Mouse (Mus musculus) hindbrain, embryonic 10.5 days (tissue): ENCODE measurements at regions not wholly inside any gene's neighbourhood (a gene's known extent, or its start where the extent isn't known, plus 50 kb on each side); places are given as distances from the start of the nearest gene placed in this dataset.

ENCODE experiments used
- DNase-seq: peaks from one replicate; pipeline ENCODE4 v3.0.0-alpha.2; 2017; ENCODE audit warnings: low spot score
- H3K27ac ChIP-seq: fragments of 300-500 bp; sonication (generic); 2 replicates; pipeline ENCODE4 v1.5.1; 2016; ENCODE audit warnings: mild to moderate bottlenecking, moderate library complexity
- H3K27me3 ChIP-seq: fragments of 300-500 bp; sonication (generic); 2 replicates; pipeline ENCODE4 v1.6.1; 2016; ENCODE audit warnings: mild to moderate bottlenecking; ENCODE audit not compliant: poor library complexity, insufficient read depth, severe bottlenecking
- H3K36me3 ChIP-seq: fragments of 300-500 bp; sonication (generic); 2 replicates; pipeline ENCODE4 v1.6.1; 2016; ENCODE audit warnings: mild to moderate bottlenecking, moderate library complexity
- H3K4me1 ChIP-seq: fragments of 300-500 bp; sonication (generic); replicated peaks from 2 replicates; pipeline ENCODE4 v1.6.1; 2016; ENCODE audit warnings: mild to moderate bottlenecking
- H3K4me3 ChIP-seq: fragments of 300-500 bp; sonication (generic); 2 replicates; pipeline ENCODE4 v1.5.1; 2016; ENCODE audit warnings: mild to moderate bottlenecking, moderate library complexity
- H3K9me3 ChIP-seq: fragments of 300-500 bp; sonication (generic); 2 replicates; pipeline ENCODE4 v1.6.1; 2016; ENCODE audit warnings: mild to moderate bottlenecking, moderate library complexity
- WGBS: fragments of 180-500 bp; shearing (Covaris S2); methylation state at CpG from one replicate; pipeline ENCODE4 v1.1.7; 2016; 5-methylcytosine and 5-hydroxymethylcytosine counted together

DNA sequence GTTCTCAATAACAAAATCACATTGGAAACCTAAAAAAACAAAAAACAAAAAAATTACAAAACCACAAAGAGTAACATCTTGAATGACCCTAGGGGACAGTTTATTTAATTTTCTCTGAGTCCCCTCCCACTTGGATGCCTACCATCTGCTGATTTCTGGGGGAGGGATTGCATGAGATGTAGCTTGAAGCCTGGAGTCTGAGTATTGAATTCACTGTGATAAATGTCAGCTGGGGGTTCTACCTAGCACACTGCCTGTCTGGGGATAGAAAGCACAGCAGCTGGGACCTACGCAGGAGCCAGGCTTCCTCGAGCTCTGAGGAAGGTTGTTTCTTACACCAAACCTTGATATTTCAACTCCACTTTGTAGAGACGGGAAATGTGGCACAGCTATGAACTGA lies 224.4 kb downstream of the Icos start:
- DNase-seq, result peak; percentile 3
- peaks cover 21% of the 10 kb centered on the region for H3K4me1 ChIP-seq
- H3K4me3 ChIP-seq, result no peak overlapping the region
- H3K27ac ChIP-seq, result peak overlapping the region; percentile 75
- no peaks in the 10 kb centered on the region for H3K36me3 ChIP-seq
- H3K27me3 ChIP-seq, result no peaks in the 10 kb centered on the region
- no peaks in the 10 kb centered on the region for H3K9me3 ChIP-seq
- WGBS, result 68% methylated on average over 3 of the region's 3 CpGs

DNA sequence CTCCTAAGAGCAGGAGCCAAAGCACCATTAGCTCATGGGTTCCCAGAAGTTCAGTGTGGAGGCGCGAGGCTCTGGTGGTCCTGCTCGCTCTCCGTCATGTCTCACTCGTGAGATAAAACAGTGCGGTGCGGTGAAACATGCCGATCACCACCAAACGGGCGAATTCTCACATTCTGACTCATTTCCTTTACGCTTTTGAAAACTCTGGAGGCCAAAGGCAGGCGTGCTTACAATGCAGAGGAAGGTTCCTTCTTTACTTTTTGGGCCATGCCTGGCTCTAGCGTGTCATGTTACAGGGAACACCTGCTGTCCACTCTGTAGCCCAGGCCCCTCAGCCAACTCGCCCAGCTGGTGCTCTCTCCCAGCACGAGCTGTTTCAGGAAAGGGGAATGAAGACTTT lies 225.4 kb downstream of the Icos start:
- 27% methylated on average over 15 of the region's 15 CpGs for WGBS
- H3K36me3 ChIP-seq, result no peaks in the 10 kb centered on the region
- no peaks in the 10 kb centered on the region for H3K9me3 ChIP-seq
- DNase-seq, result peak; percentile 58
- H3K4me1 ChIP-seq, result peaks cover 21% of the 10 kb centered on the region
- peak overlapping the region; percentile 26 for H3K4me3 ChIP-seq
- H3K27me3 ChIP-seq, result no peaks in the 10 kb centered on the region
- peak overlapping the region; percentile 75 for H3K27ac ChIP-seq

DNA sequence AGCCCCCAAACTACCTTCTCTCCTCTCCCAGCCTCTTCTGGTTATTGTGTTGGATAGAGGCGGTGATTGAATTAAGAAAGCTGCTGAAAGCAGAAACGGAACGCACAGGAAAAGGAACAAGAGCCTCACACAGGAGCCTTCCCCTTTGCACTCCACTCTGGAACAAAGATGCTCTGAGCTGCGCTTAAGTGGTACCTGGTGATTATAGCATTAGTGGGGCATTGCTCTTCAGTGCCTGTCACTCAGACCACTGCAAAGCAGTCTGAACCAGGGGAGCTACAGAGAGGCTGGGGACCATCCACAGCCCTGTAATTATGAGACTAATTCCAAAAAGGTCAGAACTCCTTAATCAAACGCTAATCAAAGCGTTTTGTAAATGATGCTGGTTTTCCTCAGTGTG lies 225.9 kb downstream of the Icos start:
- H3K27ac ChIP-seq, result peak overlapping the region; percentile 75
- no peaks in the 10 kb centered on the region for H3K27me3 ChIP-seq
- WGBS, result 20% methylated on average over 6 of the region's 6 CpGs
- H3K4me1 ChIP-seq, result peaks cover 21% of the 10 kb centered on the region
- H3K4me3 ChIP-seq, result peak overlapping the region; percentile 26
- H3K9me3 ChIP-seq, result no peaks in the 10 kb centered on the region
- H3K36me3 ChIP-seq, result no peaks in the 10 kb centered on the region
- DNase-seq, result no peak

DNA sequence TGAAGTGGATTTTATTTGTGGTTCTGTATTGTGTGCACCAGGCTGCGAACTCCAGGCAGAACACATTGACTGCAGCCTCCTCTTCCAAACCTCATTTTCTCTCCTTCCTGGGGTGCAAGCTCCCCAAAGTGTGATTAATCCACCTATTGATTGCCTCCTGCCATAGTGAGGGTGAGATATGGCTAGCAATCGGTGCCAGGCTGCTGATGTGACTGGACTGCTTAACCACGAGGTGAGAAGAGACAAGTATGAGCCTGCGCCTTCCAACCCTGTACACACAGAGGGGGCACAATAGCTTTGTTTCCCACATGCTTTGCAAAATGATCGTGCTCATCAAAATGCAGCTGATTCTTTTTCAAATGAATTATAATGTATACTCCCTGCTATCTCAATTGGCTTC lies 227.4 kb downstream of the Icos start:
- no peak overlapping the region for H3K4me3 ChIP-seq
- WGBS, result 78% methylated on average over 5 of the region's 5 CpGs
- H3K27me3 ChIP-seq, result no peaks in the 10 kb centered on the region
- peaks cover 21% of the 10 kb centered on the region for H3K4me1 ChIP-seq
- no peak for DNase-seq
- H3K27ac ChIP-seq, result no peak overlapping the region; the same call in 1 of the 2 replicates
- no peaks in the 10 kb centered on the region for H3K36me3 ChIP-seq
- H3K9me3 ChIP-seq, result no peaks in the 10 kb centered on the region

DNA sequence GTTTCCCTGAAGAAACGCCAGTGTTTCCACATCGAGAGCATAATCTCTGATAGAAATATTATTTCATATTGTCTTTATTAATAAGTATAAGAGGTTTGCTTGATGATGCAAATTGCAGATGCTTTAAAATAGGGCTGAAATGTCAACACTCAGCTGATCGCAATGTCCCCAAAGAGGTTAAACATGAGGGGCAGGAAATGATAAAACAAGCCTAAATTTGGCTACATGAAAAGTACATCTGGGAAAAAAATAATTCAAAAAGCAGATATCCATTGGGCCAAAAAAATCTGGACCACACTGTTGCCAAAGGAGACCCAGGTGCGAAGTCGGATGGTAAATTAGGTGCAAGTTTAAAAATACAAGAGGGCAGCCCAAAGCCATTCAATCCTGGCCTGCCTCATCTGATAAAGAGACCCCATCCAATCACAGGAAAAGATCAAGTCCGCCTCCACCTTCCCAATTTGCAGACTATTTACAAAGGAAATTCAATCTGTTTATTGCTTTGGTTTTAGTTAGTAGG lies 229.2 kb downstream of the Icos start:
- 93% methylated on average over 6 of the region's 6 CpGs for WGBS
- peaks cover 21% of the 10 kb centered on the region for H3K4me1 ChIP-seq
- no peaks in the 10 kb centered on the region for H3K27me3 ChIP-seq
- H3K36me3 ChIP-seq, result no peaks in the 10 kb centered on the region
- no peak overlapping the region for H3K4me3 ChIP-seq
- H3K27ac ChIP-seq, result no peak overlapping the region
- DNase-seq, result no peak
- no peaks in the 10 kb centered on the region for H3K9me3 ChIP-seq

DNA sequence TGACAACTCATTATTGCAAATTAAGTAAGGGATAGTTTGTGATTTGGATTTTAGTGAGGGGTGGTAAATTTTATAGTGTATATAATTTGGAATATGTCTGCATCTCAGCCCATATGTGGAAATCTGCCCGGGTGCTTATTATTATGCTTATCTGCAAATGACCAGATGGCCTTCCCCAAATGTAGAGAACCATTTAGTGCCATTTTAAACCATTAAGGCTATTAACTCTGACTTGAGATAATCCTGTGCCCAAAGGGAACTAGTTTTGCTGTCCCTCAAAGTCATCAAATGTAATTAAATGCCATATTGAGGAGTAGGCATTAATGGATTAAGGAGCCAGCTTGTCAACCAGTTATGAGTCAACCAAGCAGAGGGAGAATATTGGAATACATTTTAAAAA lies 230.7 kb downstream of the Icos start:
- Histone ChIP-seq H3K9me3 (no peaks in the 10 kb centered on the region), H3K27ac (no peak overlapping the region), H3K27me3 (no peaks in the 10 kb centered on the region), H3K4me1 (peaks cover 11% of the 10 kb centered on the region), H3K4me3 (no peak overlapping the region), H3K36me3 (no peaks in the 10 kb centered on the region)
- WGBS, result 76% methylated on average over 1 of the region's 1 CpGs
- DNase-seq, result no peak

DNA sequence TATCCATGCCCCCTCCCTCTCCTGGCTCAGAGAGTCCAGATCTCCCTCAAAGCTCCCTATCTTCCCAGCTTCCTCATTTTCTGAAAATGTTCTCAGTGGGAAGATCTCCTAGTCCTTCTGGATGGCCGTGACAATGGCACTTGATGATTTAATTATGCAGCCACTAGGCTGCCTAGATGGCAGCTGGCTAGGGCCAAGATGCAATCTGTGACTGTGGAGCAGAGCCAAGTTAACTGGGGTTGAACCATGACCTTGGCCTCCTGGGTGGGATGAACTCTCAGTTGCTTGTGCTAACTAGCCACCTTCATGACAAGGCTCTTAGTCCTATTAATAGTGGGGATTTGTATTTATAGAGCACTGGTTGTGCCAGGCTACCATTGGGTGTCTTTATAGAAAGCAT lies 243.4 kb downstream of the Icos start:
- Histone ChIP-seq H3K4me1 (no peaks in the 10 kb centered on the region), H3K27ac (no peak overlapping the region), H3K27me3 (no peaks in the 10 kb centered on the region), H3K9me3 (no peaks in the 10 kb centered on the region), H3K36me3 (no peaks in the 10 kb centered on the region), H3K4me3 (no peak overlapping the region)
- 64% methylated on average over 1 of the region's 1 CpGs for WGBS
- DNase-seq, result no peak

DNA sequence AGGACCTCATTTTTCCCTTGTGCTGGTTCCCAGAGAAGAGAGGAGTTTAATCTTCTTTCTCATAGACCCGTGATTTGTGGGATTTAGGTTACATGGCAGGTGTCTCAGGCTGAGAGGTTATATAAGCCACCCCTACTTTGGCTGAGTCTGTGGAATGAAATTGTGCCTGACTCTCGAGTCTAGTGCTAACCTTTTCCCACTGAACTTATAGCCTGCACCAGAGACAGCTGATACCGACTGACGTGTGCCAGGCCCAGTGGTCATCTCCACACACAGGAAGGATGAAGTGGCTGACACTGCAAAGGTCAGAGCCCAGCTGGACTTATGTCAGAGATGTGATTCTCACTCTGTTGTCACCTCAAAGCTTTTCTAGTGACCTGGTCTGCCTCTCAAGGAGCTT lies 251.2 kb downstream of the Icos start:
- no peak overlapping the region for H3K27ac ChIP-seq
- 71% methylated on average over 4 of the region's 4 CpGs for WGBS
- peaks cover 5% of the 10 kb centered on the region; the same call in 1 of the 2 replicates for H3K27me3 ChIP-seq
- no peak overlapping the region for H3K4me3 ChIP-seq
- DNase-seq, result no peak
- H3K36me3 ChIP-seq, result no peaks in the 10 kb centered on the region
- H3K4me1 ChIP-seq, result peaks cover 10% of the 10 kb centered on the region
- no peaks in the 10 kb centered on the region for H3K9me3 ChIP-seq

DNA sequence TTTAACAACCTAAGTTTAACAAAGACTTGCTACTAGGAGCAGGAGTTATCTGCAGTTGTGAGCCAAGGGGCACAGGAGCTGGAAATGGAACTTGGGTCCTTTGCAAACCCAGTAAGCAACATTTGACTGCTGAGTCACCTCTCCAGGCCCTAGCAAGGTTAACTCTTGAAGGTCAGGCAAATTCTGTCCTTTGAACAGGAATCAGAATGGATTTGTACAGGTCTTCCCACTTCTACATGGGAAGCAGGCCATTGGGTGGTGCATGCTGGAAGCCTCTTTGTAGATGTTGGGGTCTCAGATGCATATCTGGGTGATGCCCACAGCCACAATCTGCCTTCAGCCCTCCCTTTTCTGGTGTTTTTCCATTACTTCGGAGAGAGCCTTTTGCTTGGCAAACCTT lies 255.3 kb downstream of the Icos start:
- no peak for DNase-seq
- H3K27me3 ChIP-seq, result peaks cover 5% of the 10 kb centered on the region; the same call in 1 of the 2 replicates
- no peaks in the 10 kb centered on the region for H3K36me3 ChIP-seq
- no peak overlapping the region for H3K4me3 ChIP-seq
- H3K9me3 ChIP-seq, result no peaks in the 10 kb centered on the region
- no peak overlapping the region for H3K27ac ChIP-seq
- 76% methylated on average over 1 of the region's 1 CpGs for WGBS
- H3K4me1 ChIP-seq, result peaks cover 22% of the 10 kb centered on the region

DNA sequence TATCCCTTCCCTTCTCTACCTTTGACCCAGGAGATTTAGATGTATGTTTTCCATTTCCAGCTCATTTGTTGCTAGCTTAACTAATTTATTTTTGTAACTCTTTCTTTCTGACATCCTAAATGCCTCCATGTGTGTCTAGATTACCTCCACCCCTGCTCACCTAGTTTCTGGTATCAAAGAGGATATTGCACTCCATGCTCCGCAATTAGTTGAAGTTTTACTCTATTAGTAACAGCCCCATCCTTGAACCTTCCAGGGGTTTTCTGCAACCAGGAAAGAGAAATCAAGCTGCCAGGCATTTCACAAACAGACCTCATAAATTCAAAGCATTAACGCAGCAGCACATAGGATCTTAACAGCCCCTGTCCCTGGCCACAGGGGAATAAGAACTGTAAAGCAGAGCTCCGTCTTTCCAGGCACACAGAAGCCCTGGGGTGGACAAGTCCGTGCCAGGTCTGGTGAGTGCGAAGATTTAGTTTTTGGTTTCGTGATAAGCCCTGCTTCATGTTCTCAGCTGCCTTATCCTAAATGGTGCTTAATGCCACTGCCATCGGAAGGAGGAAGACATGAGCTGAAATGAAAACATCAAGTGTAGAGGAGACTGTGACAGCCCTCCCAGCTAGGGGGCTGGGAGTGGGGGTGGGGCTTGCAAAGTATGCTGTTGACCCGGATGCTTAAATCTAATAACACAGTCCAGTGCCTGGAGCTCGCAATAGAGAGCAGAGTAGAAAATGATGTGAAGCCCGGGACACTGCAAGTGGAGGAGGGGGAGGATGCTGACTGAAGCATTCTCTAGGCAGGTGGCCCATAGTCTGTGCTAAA lies 256.0 kb downstream of the Icos start:
- peaks cover 5% of the 10 kb centered on the region; the same call in 1 of the 2 replicates for H3K27me3 ChIP-seq
- peak overlapping the region; percentile 42; the same call in 1 of the 2 replicates for H3K27ac ChIP-seq
- no peaks in the 10 kb centered on the region for H3K36me3 ChIP-seq
- 0 out of 2 replicates have a peak overlapping the region, but pooled peaks have one; percentile 21 for H3K4me3 ChIP-seq
- WGBS, result 28% methylated on average over 10 of the region's 10 CpGs
- peak; percentile 44 for DNase-seq
- H3K4me1 ChIP-seq, result peaks cover 22% of the 10 kb centered on the region
- H3K9me3 ChIP-seq, result no peaks in the 10 kb centered on the region

DNA sequence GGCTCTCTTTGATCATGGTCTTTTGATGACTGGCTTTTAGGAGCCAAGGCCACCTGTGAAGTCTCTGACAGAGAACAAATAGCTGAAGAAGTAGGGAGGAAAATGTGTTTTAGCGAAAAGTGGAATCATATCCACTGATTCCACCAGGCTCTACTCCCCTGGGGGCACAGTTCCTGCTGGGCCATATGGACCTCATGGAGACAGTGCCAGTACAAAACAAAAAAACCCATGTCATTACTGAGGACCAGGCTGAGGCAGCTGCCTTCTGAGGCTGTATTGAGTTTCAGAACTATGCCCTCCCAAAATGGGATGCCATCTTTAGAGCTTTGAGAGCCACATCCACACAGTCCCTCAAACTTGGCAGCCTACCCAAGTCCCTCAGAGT lies 256.6 kb downstream of the Icos start:
- DNase-seq, result no peak
- 6% methylated on average over 1 of the region's 1 CpGs for WGBS
- H3K27ac ChIP-seq, result peak overlapping the region; percentile 42; the same call in 1 of the 2 replicates

DNA sequence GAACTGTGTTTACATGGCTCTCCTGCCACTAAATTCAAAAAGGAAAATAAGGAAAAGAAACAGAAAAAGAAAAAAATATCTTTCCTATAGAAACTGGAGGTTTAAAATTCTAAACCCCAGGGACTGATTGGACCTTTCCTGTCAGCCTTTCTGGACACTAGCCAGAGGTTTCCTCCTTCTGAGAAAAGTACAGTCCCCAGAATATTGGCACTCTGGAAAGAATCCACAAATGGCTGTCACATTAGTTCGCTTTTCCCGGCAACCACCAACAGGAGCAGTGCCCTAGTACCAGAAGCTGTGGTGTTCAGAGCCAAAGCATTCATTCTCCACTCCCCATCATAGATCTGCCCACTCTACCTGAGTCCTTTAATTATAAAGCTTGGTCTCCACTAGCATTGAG lies 258.8 kb downstream of the Icos start:
- Histone ChIP-seq H3K27ac (no peak overlapping the region), H3K4me1 (peaks cover 22% of the 10 kb centered on the region), H3K4me3 (no peak overlapping the region), H3K27me3 (peaks cover 5% of the 10 kb centered on the region; the same call in 1 of the 2 replicates), H3K36me3 (no peaks in the 10 kb centered on the region), H3K9me3 (no peaks in the 10 kb centered on the region)
- 95% methylated on average over 2 of the region's 2 CpGs for WGBS
- DNase-seq, result no peak

More for the DNA sequence above, 256.6 kb downstream of the Icos start:
- Histone ChIP-seq H3K4me1 (peaks cover 22% of the 10 kb centered on the region), H3K27me3 (peaks cover 5% of the 10 kb centered on the region; the same call in 1 of the 2 replicates), H3K4me3 (no peak overlapping the region), H3K9me3 (no peaks in the 10 kb centered on the region), H3K36me3 (no peaks in the 10 kb centered on the region)

DNA sequence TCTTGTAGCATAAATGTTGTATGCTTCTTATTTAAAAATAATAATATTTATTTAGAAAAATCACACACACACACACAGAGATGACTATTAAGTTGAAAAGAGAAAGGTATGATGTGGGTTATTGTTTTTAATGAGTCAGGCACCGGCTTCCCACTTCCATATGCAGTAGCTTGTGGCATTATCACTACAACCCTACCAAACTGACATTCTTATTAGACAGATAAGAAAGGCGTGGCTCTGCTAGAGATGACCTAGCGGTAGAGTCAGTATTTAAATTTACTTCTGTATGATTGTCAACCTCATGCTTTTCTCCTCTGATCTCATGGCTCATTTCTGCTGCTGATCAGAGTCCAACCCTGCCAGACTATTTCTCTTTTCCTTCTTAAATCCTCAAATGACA lies 260.9 kb downstream of the Icos start:
- WGBS, result 93% methylated on average over 3 of the region's 3 CpGs
- Histone ChIP-seq H3K27me3 (no peaks in the 10 kb centered on the region), H3K36me3 (no peaks in the 10 kb centered on the region), H3K9me3 (no peaks in the 10 kb centered on the region), H3K27ac (no peak overlapping the region), H3K4me3 (no peak overlapping the region), H3K4me1 (peaks cover 15% of the 10 kb centered on the region)
- no peak for DNase-seq
